Mouse (Mus musculus) CH12.LX (cell line): ENCODE data around the gene Dok1. TPM values are rescaled to one million over a fixed set of nuclear protein-coding genes. Genes with fewer than 3 reads are reported as not detected.

Source experiments
- DNase-seq: peaks from one replicate; pipeline ENCODE4 v3.0.0-alpha.2; 2013; ENCODE audit errors: extremely low read depth
- H3K27ac ChIP-seq: 2 replicates; pipeline ENCODE4 v1.5.1; 2012; ENCODE audit warnings: low read depth, mild to moderate bottlenecking, control low read depth, moderate library complexity; ENCODE audit not compliant: insufficient read depth
- H3K27me3 ChIP-seq: replicated peaks from 2 replicates; pipeline ENCODE3; 2012; ENCODE audit warnings: inconsistent platforms
- H3K36me3 ChIP-seq, 2 experiments: replicated peaks in 1 of 2; 2 replicates each; pipeline versions ENCODE3 to v1.6.1; 2012; ENCODE audit warnings: inconsistent platforms in 1 of 2, low read length in 1 of 2, mild to moderate bottlenecking in 1 of 2, mixed read lengths in 1 of 2, moderate library complexity in 1 of 2; ENCODE audit not compliant: control insufficient read depth in 1 of 2, insufficient read depth in 1 of 2
- H3K4me1 ChIP-seq, 2 experiments: 2 replicates each; pipeline ENCODE4 v1.6.1; 2012; ENCODE audit warnings: inconsistent platforms in 1 of 2, moderate library complexity in 1 of 2; ENCODE audit not compliant: insufficient read depth in 2 of 2, control insufficient read depth in 1 of 2
- H3K4me2 ChIP-seq: 2 replicates; pipeline ENCODE4 v1.6.1; 2012; ENCODE audit warnings: low read depth, mild to moderate bottlenecking, control low read depth; ENCODE audit not compliant: poor library complexity, insufficient read depth, severe bottlenecking
- H3K4me3 ChIP-seq, 3 experiments: fragments of 150-350 bp in 1 of 3; sonication (generic) in 1 of 3; replicated peaks in 1 of 3; 2 replicates each; pipeline versions ENCODE3 to v1.5.1; 2011 to 2012; ENCODE audit warnings: low read depth in 2 of 3, low read length in 2 of 3, mild to moderate bottlenecking in 2 of 3, moderate library complexity in 2 of 3, control low read depth in 1 of 3, improper control_type of control experiment in 1 of 3, inconsistent platforms in 1 of 3, mixed read lengths in 1 of 3; ENCODE audit not compliant: poor library complexity in 1 of 3
- H3K79me2 ChIP-seq: replicated peaks from 2 replicates; pipeline ENCODE4 v1.6.1; 2012; ENCODE audit warnings: mild to moderate bottlenecking, moderate library complexity; ENCODE audit not compliant: control insufficient read depth, poor library complexity, insufficient read depth, severe bottlenecking; ENCODE audit errors: extremely low read depth
- H3K9ac ChIP-seq: 2 replicates; pipeline ENCODE4 v1.6.1; 2012; ENCODE audit warnings: low read depth, mild to moderate bottlenecking, control low read depth, moderate library complexity; ENCODE audit not compliant: insufficient read depth
- H3K9me3 ChIP-seq: replicated peaks from 2 replicates; pipeline ENCODE3; 2012; ENCODE audit warnings: low read length, inconsistent platforms, mixed read lengths
- CHD1 ChIP-seq: IDR thresholded peaks from 2 replicates; pipeline ENCODE4 v1.6.1; 2012; ENCODE audit warnings: low read depth, low read length, improper control_type of control experiment, inconsistent platforms
- CTCF ChIP-seq, 2 experiments: IDR thresholded peaks in 1 of 2; conservative IDR thresholded peaks in 1 of 2; 2 replicates each; pipeline ENCODE4 v1.5.1; 2011 to 2012; ENCODE audit warnings: low read depth in 2 of 2, low read length in 2 of 2, improper control_type of control experiment in 1 of 2, inconsistent platforms in 1 of 2, mild to moderate bottlenecking in 1 of 2, moderate library complexity in 1 of 2
- EP300 ChIP-seq: IDR thresholded peaks from 2 replicates; pipeline ENCODE4 v1.6.1; 2011; ENCODE audit warnings: low read length, improper control_type of control experiment
- HCFC1 ChIP-seq: IDR thresholded peaks from 2 replicates; pipeline ENCODE4 v1.6.1; 2012; ENCODE audit warnings: low read depth, mild to moderate bottlenecking, inconsistent platforms, low read length, improper control_type of control experiment
- JUN ChIP-seq: IDR thresholded peaks from 2 replicates; pipeline ENCODE4 v1.6.1; 2011; ENCODE audit warnings: low read depth, mild to moderate bottlenecking, low read length, improper control_type of control experiment, moderate library complexity; ENCODE audit not compliant: insufficient read depth
- JUND ChIP-seq: conservative IDR thresholded peaks from 2 replicates; pipeline ENCODE4 v1.6.1; 2011; ENCODE audit warnings: low read depth, low read length, improper control_type of control experiment
- KAT2A ChIP-seq: IDR thresholded peaks from 2 replicates; pipeline ENCODE4 v1.6.1; 2012; ENCODE audit warnings: low read length, improper control_type of control experiment, inconsistent platforms; ENCODE audit not compliant: insufficient replicate concordance
- NRF1 ChIP-seq: IDR thresholded peaks from 2 replicates; pipeline ENCODE4 v1.6.1; 2014; ENCODE audit warnings: low read depth, mild to moderate bottlenecking, inconsistent platforms, low read length, improper control_type of control experiment, moderate library complexity
- POLR2A ChIP-seq: IDR thresholded peaks from 2 replicates; pipeline ENCODE4 v1.6.1; 2011; ENCODE audit warnings: low read depth, mild to moderate bottlenecking, improper control_type of control experiment, low read length
- POLR2AphosphoS2 ChIP-seq: IDR thresholded peaks from 2 replicates; pipeline ENCODE4 v1.6.1; 2011; ENCODE audit warnings: low read depth, low read length, improper control_type of control experiment
- RAD21 ChIP-seq: IDR thresholded peaks from 2 replicates; pipeline ENCODE4 v1.6.1; 2011; ENCODE audit warnings: low read depth, mild to moderate bottlenecking, low read length, improper control_type of control experiment, moderate library complexity
- RCOR1 ChIP-seq: conservative IDR thresholded peaks from 2 replicates; pipeline ENCODE4 v1.6.1; 2012; ENCODE audit warnings: low read depth, mild to moderate bottlenecking, inconsistent platforms, low read length, improper control_type of control experiment
- SIN3A ChIP-seq: IDR thresholded peaks from 2 replicates; pipeline ENCODE4 v1.6.1; 2012; ENCODE audit warnings: low read length, improper control_type of control experiment, inconsistent platforms
- SMC3 ChIP-seq: IDR thresholded peaks from 2 replicates; pipeline ENCODE4 v1.6.1; 2011; ENCODE audit warnings: low read depth, low read length, improper control_type of control experiment
- TBP ChIP-seq: conservative IDR thresholded peaks from 2 replicates; pipeline ENCODE4 v1.6.1; 2011; ENCODE audit warnings: low read depth, low read length, improper control_type of control experiment
- TCF12 ChIP-seq: IDR thresholded peaks from 2 replicates; pipeline ENCODE4 v1.6.1; 2014; ENCODE audit warnings: low read depth, mild to moderate bottlenecking, inconsistent platforms, low read length, improper control_type of control experiment
- ZC3H11A ChIP-seq: IDR thresholded peaks from 2 replicates; pipeline ENCODE4 v1.6.1; 2012; ENCODE audit warnings: low read depth, mild to moderate bottlenecking, inconsistent platforms, low read length, improper control_type of control experiment
- ZNF384 ChIP-seq: IDR thresholded peaks from 2 replicates; pipeline ENCODE4 v1.6.1; 2012; ENCODE audit warnings: low read depth, low read length, improper control_type of control experiment, inconsistent platforms
- dilution Hi-C: fragments of 300-500 bp; cut with MboI; formaldehyde crosslinking; loops from 2 replicates; pipeline ENCODE4 v1.14.3; 2020; ENCODE audit warnings: low sequenced_read_pairs; ENCODE audit not compliant: extremely low pct_unique_long_range_greater_than_20kb, extremely low pct_ligation_motif_present
- in situ Hi-C: fragments of 300-500 bp; cut with MboI; formaldehyde crosslinking; loops from 3 replicates; pipeline ENCODE4 v1.14.3; 2019; ENCODE audit warnings: low sequenced_read_pairs, low pct_ligation_motif_present, low pct_unique_long_range_greater_than_20kb, mixed read lengths
- polyA plus RNA-seq: library from polyadenylated mRNA; unstranded; fragments of >175 nt; gene quantifications from 2 replicates; pipeline ENCODE4 v1.2.1, GENCODE M21; 2012; ENCODE audit warnings: low read depth; ENCODE audit not compliant: insufficient read length
- total RNA-seq, 2 experiments: library from RNA; depleted of rRNA; stranded (reverse); fragments of 300-350 nt in 1 of 2; fragments of >200 nt in 1 of 2; gene quantifications; 2 replicates each; pipeline ENCODE4 v1.2.3; 2012 to 2014

Gene Dok1
- total and polyA plus RNA-seq, 3 experiments = 21.4 to 33.2 (median 23.8) TPM

GRCm38 (mm10) chr6:82998326-82998725 lies 34.9 kb downstream of the Dok1 start:
- Histone ChIP-seq H3K9me3 (peaks cover 5% of the 10 kb centered on the region), H3K4me3 (no peak overlapping the region), H3K36me3 (peaks cover 0 to 2% of the 10 kb centered on the region in 2 experiments), H3K4me2 (no peak overlapping the region), H3K9ac (no peak overlapping the region), H3K27me3 (no peaks in the 10 kb centered on the region), H3K4me1 (peaks cover 26 to 44% of the 10 kb centered on the region in 2 experiments)
- dilution Hi-C loops = no loop called here
- in situ Hi-C loops = loop anchor here (5.0 to 25.0 kb wide), 2 partner anchors 104 to 289 kb away; partner anchors contain the start of genes Ccdc142 and Gm42688
- TF ChIP-seq RAD21 = peak; percentile 11
- no peak for TF ChIP-seq SIN3A
- peak in 1 of 2 experiments; percentile 53; a peak in 2 of 4 replicates for TF ChIP-seq CTCF (conservative IDR thresholded peaks at IDR 0.05 in 1 of 2, IDR thresholded peaks at IDR 0.05 in 1 of 2; ENCODE audit: low read depth in 2 of 2, low read length in 2 of 2)
- no peak for TF ChIP-seq JUN
- TF ChIP-seq KAT2A = no peak
- TF ChIP-seq SMC3 = peak; percentile 41; the same call in 1 of the 2 replicates
- TF ChIP-seq HCFC1 = no peak
- TF ChIP-seq, all 38 proteins: peak for 3
- H3K79me2 ChIP-seq = no peaks in the 10 kb centered on the region; the same call in 1 of the 2 replicates
- H3K27ac ChIP-seq = no peak overlapping the region
- no peak for DNase-seq

GRCm38 (mm10) chr6:82997511-82998102 lies 35.7 kb downstream of the Dok1 start:
- in situ Hi-C loops (loop anchor here (5.0 to 25.0 kb wide), 2 partner anchors 105 to 290 kb away; partner anchors contain the start of genes Ccdc142 and Gm42688), dilution Hi-C loops (no loop called here)
- peak overlapping the region in 1 of 3 experiments; percentile 36 for H3K4me3 ChIP-seq
- no peaks in the 10 kb centered on the region for H3K27me3 ChIP-seq
- H3K36me3 ChIP-seq = peaks cover 0 to 2% of the 10 kb centered on the region in 2 experiments
- TF ChIP-seq TBP (no peak), POLR2A (no peak), SIN3A (no peak), JUND (no peak), ZNF384 (no peak), ZC3H11A (no peak), NRF1 (no peak), TCF12 (no peak), EP300 (no peak), SMC3 (no peak), JUN (no peak), POLR2AphosphoS2 (no peak), RCOR1 (no peak), CHD1 (no peak), KAT2A (no peak)
- peak overlapping the region; percentile 91 for H3K27ac ChIP-seq
- DNase-seq = no peak
- H3K4me2 ChIP-seq = peak overlapping the region; percentile 12; the same call in 1 of the 2 replicates
- H3K79me2 ChIP-seq = no peaks in the 10 kb centered on the region
- H3K9me3 ChIP-seq = peaks cover 5% of the 10 kb centered on the region
- peak overlapping the region; percentile 63 for H3K9ac ChIP-seq
- peaks cover 24 to 42% of the 10 kb centered on the region in 2 experiments for H3K4me1 ChIP-seq
